Mouse (Mus musculus) liver, embryonic 11.5 days (tissue): Measurements from ENCODE around the gene Olfr1225. TPM values are rescaled to one million over a fixed set of nuclear protein-coding genes. Genes with fewer than 3 reads are reported as not detected.
"Not testable (repeated sequence)": the region's sequence is repeated elsewhere in the genome, so short reads cannot be mapped to it uniquely, and the experiment has no call there.

Source experiments
- ATAC-seq: fragments of 200-750 bp; cut with Nextera tagmentation; replicated peaks from 2 replicates; pipeline ENCODE4 v1.8.0; 2017; ENCODE audit warnings: moderate number of reproducible peaks, mild to moderate bottlenecking, moderate TSS enrichment, moderate library complexity; ENCODE audit not compliant: low FRiP score
- DNase-seq: peaks from one replicate; pipeline ENCODE4 v3.0.0-alpha.2; 2017; ENCODE audit warnings: low spot score
- H3K27ac ChIP-seq: fragments of 300-500 bp; sonication (generic); 2 replicates; pipeline ENCODE4 v1.5.1; 2014; ENCODE audit warnings: mild to moderate bottlenecking, low read depth, low read length, control low read depth
- H3K27me3 ChIP-seq: fragments of 300-500 bp; sonication (generic); replicated peaks from 2 replicates; pipeline ENCODE4 v1.6.1; 2014; ENCODE audit warnings: low read length, mixed read lengths; ENCODE audit not compliant: control insufficient read depth, insufficient read depth
- H3K36me3 ChIP-seq: fragments of 300-500 bp; sonication (generic); 2 replicates; pipeline ENCODE4 v1.6.1; 2014; ENCODE audit warnings: mild to moderate bottlenecking, low read length, moderate library complexity, mixed read lengths; ENCODE audit not compliant: control insufficient read depth, insufficient read depth
- H3K4me1 ChIP-seq: fragments of 300-500 bp; sonication (generic); replicated peaks from 2 replicates; pipeline ENCODE4 v1.6.1; 2014; ENCODE audit warnings: low read length, mixed read lengths; ENCODE audit not compliant: control insufficient read depth, insufficient read depth
- H3K4me2 ChIP-seq: fragments of 300-500 bp; sonication (generic); 2 replicates; pipeline ENCODE4 v1.6.1; 2014; ENCODE audit warnings: mild to moderate bottlenecking, control low read depth, moderate library complexity
- H3K4me3 ChIP-seq: fragments of 300-500 bp; sonication (generic); 2 replicates; pipeline ENCODE4 v1.5.1; 2014; ENCODE audit warnings: low read depth, low read length, control low read depth
- H3K9ac ChIP-seq: fragments of 300-500 bp; sonication (generic); 2 replicates; pipeline ENCODE4 v1.6.1; 2014; ENCODE audit warnings: low read depth, low read length, control low read depth
- H3K9me3 ChIP-seq: fragments of 300-500 bp; sonication (generic); 2 replicates; pipeline ENCODE4 v1.6.1; 2016; ENCODE audit warnings: low read length, inconsistent platforms, mixed read lengths; ENCODE audit not compliant: control insufficient read depth
- WGBS: fragments of 180-500 bp; shearing (Covaris S2); extraction: QIAGEN DNeasy Blood & Tissue Kit; methylation state at CpG from one replicate; pipeline ENCODE4 v1.1.7; 2014; 5-methylcytosine and 5-hydroxymethylcytosine counted together
- polyA plus RNA-seq: library from polyadenylated mRNA; unstranded; fragments of >200 nt; fragmentation: Nextera tagmentation; extraction: Ambion mirVana; gene quantifications from 2 replicates; pipeline ENCODE4 v1.2.1, GENCODE M21; 2014

Olfr1225 gene
- not detected in 2 replicates for polyA plus RNA-seq

- Histone ChIP-seq H3K4me2 (no peak within 1 kb of the TSS), H3K27ac (no peak within 1 kb of the TSS), H3K36me3 (no peaks in the 10 kb centered on the region), H3K9me3 (no peaks in the 10 kb centered on the region), H3K9ac (no peak within 1 kb of the TSS), H3K4me1 (no peaks in the 10 kb centered on the region), H3K4me3 (no peak within 1 kb of the TSS), H3K27me3 (no peaks in the 10 kb centered on the region)
- DNase-seq (no peak), ATAC-seq (no peak)
- 66% methylated on average over 1 of the region's 1 CpGs for WGBS
Measured at GRCm38 (mm10) chr2:89174569-89174968, at the start of gene Olfr1225. Olfr1225 (minus strand) TSS chr2:89174669.

GRCm38 (mm10) chr2:89199948-89200347, 25.5 kb upstream of the Olfr1225 start, which contains the start of gene Olfr1226:
Olfr1226 (minus strand) TSS chr2:89200048.
- no peaks in the 10 kb centered on the region for H3K4me1 ChIP-seq
- no peaks in the 10 kb centered on the region for H3K9me3 ChIP-seq
- 67% methylated on average over 2 of the region's 2 CpGs for WGBS
- ATAC-seq, result no peak
- no peak within 1 kb of the TSS for H3K27ac ChIP-seq
- H3K9ac ChIP-seq, result no peak within 1 kb of the TSS
- no peaks in the 10 kb centered on the region for H3K36me3 ChIP-seq
- no peaks in the 10 kb centered on the region for H3K27me3 ChIP-seq
- no peak for DNase-seq
- no peak within 1 kb of the TSS for H3K4me3 ChIP-seq
- H3K4me2 ChIP-seq, result no peak within 1 kb of the TSS

GRCm38 (mm10) chr2:89196325-89196982, 22.0 kb upstream of the Olfr1225 start:
- ATAC-seq (no peak), DNase-seq (no peak)
- Histone ChIP-seq H3K9ac (no peak overlapping the region), H3K4me3 (no peak overlapping the region), H3K27ac (no peak overlapping the region), H3K4me2 (no peak overlapping the region), H3K36me3 (no peaks in the 10 kb centered on the region), H3K4me1 (no peaks in the 10 kb centered on the region), H3K9me3 (no peaks in the 10 kb centered on the region), H3K27me3 (no peaks in the 10 kb centered on the region)
- 65% methylated on average over 3 of the region's 3 CpGs for WGBS

GRCm38 (mm10) chr2:89164711-89165110, 9.8 kb downstream of the Olfr1225 start:
- H3K27ac ChIP-seq, H3K9ac ChIP-seq, H3K36me3 ChIP-seq, ATAC-seq, H3K27me3 ChIP-seq, DNase-seq, H3K4me3 ChIP-seq, H3K4me2 ChIP-seq, H3K9me3 ChIP-seq, H3K4me1 ChIP-seq: not testable (repeated sequence)
- WGBS, result 83% methylated on average over 4 of the region's 4 CpGs

DNA sequence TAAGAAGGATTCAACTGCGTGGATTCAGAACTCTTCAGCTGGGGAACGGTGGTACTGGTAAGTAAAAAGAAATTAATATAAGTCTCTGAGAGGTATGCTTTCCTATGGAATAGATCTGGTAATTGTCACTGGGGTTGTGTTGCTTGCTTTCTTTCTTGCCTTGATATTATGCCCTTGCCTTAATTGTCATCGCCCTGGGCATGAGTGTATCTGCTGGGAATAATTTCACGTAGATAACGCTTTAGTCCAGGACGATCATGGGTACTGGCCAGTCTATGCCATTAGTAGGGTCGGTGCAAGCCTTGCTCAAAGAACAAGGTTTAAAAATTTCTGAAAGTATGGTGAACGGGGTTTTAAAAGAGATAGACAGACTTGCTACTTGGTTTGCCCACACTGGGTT, 10.5 kb downstream of the Olfr1225 start, which contains the start of gene Olfr1224-ps1:
Gene Olfr1224-ps1, minus strand, starts transcription at position 101 of the 400 bp plus-strand sequence.
- WGBS, result 92% methylated on average over 8 of the region's 8 CpGs
- ATAC-seq, H3K36me3 ChIP-seq, H3K9ac ChIP-seq, H3K27me3 ChIP-seq, DNase-seq, H3K4me3 ChIP-seq, H3K4me1 ChIP-seq, H3K27ac ChIP-seq, H3K9me3 ChIP-seq, H3K4me2 ChIP-seq: not testable (repeated sequence)

DNA sequence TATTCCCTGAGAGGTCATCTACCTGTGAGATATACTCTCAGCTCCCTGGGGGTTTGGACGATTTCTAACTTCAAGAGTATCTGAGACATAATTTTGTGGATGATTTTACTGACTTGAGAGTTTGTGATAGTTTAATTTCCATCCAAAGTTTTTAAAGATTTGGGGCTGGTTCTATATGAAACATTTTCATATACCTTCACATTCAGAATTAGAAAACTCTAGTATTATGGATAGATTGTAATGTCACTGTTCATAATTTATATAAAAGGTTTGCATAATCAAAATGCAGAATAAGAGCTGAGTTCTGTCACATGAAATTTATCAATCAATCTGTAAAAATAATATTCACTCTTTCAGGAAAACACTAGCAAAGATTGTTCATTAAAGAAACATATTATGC, 23.0 kb downstream of the Olfr1225 start, which contains the start of gene Olfr1223:
Gene Olfr1223, minus strand, starts transcription at position 101 of the 400 bp plus-strand sequence.
- Histone ChIP-seq H3K27ac (no peak within 1 kb of the TSS), H3K9ac (no peak within 1 kb of the TSS), H3K9me3 (no peaks in the 10 kb centered on the region), H3K36me3 (no peaks in the 10 kb centered on the region), H3K4me3 (no peak within 1 kb of the TSS), H3K4me1 (no peaks in the 10 kb centered on the region), H3K27me3 (no peaks in the 10 kb centered on the region), H3K4me2 (no peak within 1 kb of the TSS)
- 53% methylated on average over 1 of the region's 1 CpGs for WGBS
- ATAC-seq (no peak), DNase-seq (no peak)

- no peak for DNase-seq
- Histone ChIP-seq H3K27me3 (no peaks in the 10 kb centered on the region), H3K27ac (no peak within 1 kb of the TSS), H3K4me2 (no peak within 1 kb of the TSS), H3K4me3 (no peak within 1 kb of the TSS), H3K9ac (no peak within 1 kb of the TSS), H3K36me3 (no peaks in the 10 kb centered on the region), H3K9me3 (no peaks in the 10 kb centered on the region), H3K4me1 (no peaks in the 10 kb centered on the region)
- ATAC-seq, result no peak
- WGBS, result 51% methylated on average over 3 of the region's 3 CpGs
Measured at GRCm38 (mm10) chr2:89132954-89133353, 41.5 kb downstream of the Olfr1225 start, which contains the start of gene Olfr1222. Olfr1222 (minus strand) TSS chr2:89133054.
